Mouse (Mus musculus) ES-E14 (cell line): ENCODE measurements at regions not wholly inside any gene's neighbourhood (a gene's known extent, or its start where the extent isn't known, plus 50 kb on each side); places are given as distances from the start of the nearest gene placed in this dataset.

Experiments used
- CHD2 ChIP-seq: IDR thresholded peaks from 2 replicates; pipeline ENCODE4 v1.6.1; 2014; ENCODE audit warnings: mild to moderate bottlenecking, low read depth, low read length, inconsistent platforms
- HCFC1 ChIP-seq: IDR thresholded peaks from 2 replicates; pipeline ENCODE4 v1.6.1; 2012; ENCODE audit warnings: low read length, inconsistent platforms, borderline replicate concordance; ENCODE audit not compliant: insufficient read depth
- MAFK ChIP-seq: IDR thresholded peaks from 2 replicates; pipeline ENCODE4 v1.6.1; 2014; ENCODE audit warnings: mild to moderate bottlenecking, low read depth, low read length, inconsistent platforms; ENCODE audit not compliant: insufficient read depth
- ZC3H11A ChIP-seq: IDR thresholded peaks from 2 replicates; pipeline ENCODE4 v1.6.1; 2012; ENCODE audit warnings: low read depth, mild to moderate bottlenecking, inconsistent platforms, low read length, borderline replicate concordance

GRCm38 (mm10) chr17:47150636-47151035 lies 140.3 kb upstream of the Ubr2 start:
- TF ChIP-seq MAFK (no peak), ZC3H11A (no peak), HCFC1 (no peak), CHD2 (no peak)
